Mouse (Mus musculus) liver, adult 2 months (tissue): ENCODE data around the gene Arhgap8.

Experiments used
- CTCF ChIP-seq: fragments of 200-500 bp; IDR thresholded peaks from 2 replicates; pipeline ENCODE4 v1.5.1; 2011; ENCODE audit warnings: low read depth, low read length, control low read depth
- POLR2A ChIP-seq: fragments of 200-500 bp; IDR thresholded peaks from 2 replicates; pipeline ENCODE4 v1.6.1; 2011; ENCODE audit warnings: low read length, control low read depth; ENCODE audit not compliant: insufficient read depth; ENCODE audit errors: extremely low read depth

GRCm38 (mm10) chr15:84724199-84724598 is 4.3 kb downstream of the Arhgap8 start:
- TF ChIP-seq POLR2A = no peak
- TF ChIP-seq CTCF = no peak
